Mouse (Mus musculus) neural tube, embryonic 14.5 days (tissue): Measurements from ENCODE around the gene Pgs1. TPM values are rescaled to one million over a fixed set of nuclear protein-coding genes. Genes with fewer than 3 reads are reported as not detected.

Experiments
- ATAC-seq: fragments of 200-750 bp; cut with Nextera tagmentation; 2 replicates; pipeline ENCODE4 v1.8.0; 2017; ENCODE audit warnings: low read depth, mild to moderate bottlenecking, moderate TSS enrichment, moderate library complexity
- H3K27ac ChIP-seq: fragments of 300-500 bp; sonication (generic); 2 replicates; pipeline ENCODE4 v1.5.1; 2014; ENCODE audit warnings: low read depth, mild to moderate bottlenecking, control low read depth, low read length, moderate library complexity, mixed read lengths
- H3K27me3 ChIP-seq: fragments of 300-500 bp; sonication (generic); 2 replicates; pipeline ENCODE4 v1.6.1; 2014; ENCODE audit warnings: low read length; ENCODE audit not compliant: control insufficient read depth, insufficient read depth
- H3K36me3 ChIP-seq: fragments of 300-500 bp; sonication (generic); 2 replicates; pipeline ENCODE4 v1.6.1; 2014; ENCODE audit warnings: low read length, mixed read lengths; ENCODE audit not compliant: control insufficient read depth, insufficient read depth
- H3K4me1 ChIP-seq: fragments of 300-500 bp; sonication (generic); 2 replicates; pipeline ENCODE4 v1.6.1; 2014; ENCODE audit warnings: low read length; ENCODE audit not compliant: control insufficient read depth, insufficient read depth
- H3K4me2 ChIP-seq: fragments of 300-500 bp; sonication (generic); 2 replicates; pipeline ENCODE4 v1.6.1; 2014; ENCODE audit warnings: mild to moderate bottlenecking, low read depth, low read length, control low read depth
- H3K4me3 ChIP-seq: fragments of 300-500 bp; sonication (generic); 2 replicates; pipeline ENCODE4 v1.5.1; 2014; ENCODE audit warnings: low read depth, low read length, control low read depth, mixed read lengths
- H3K9ac ChIP-seq: fragments of 300-500 bp; sonication (generic); replicated peaks from 2 replicates; pipeline ENCODE4 v1.6.1; 2014; ENCODE audit warnings: low read depth, mild to moderate bottlenecking, control low read depth, low read length, mixed read lengths
- H3K9me3 ChIP-seq: fragments of 300-500 bp; sonication (generic); 2 replicates; pipeline ENCODE4 v1.6.1; 2016; ENCODE audit warnings: low read length; ENCODE audit not compliant: control insufficient read depth
- WGBS: fragments of 180-500 bp; shearing (Covaris S2); extraction: QIAGEN DNeasy Blood & Tissue Kit; methylation state at CpG from one replicate; pipeline ENCODE4 v1.1.7; 2014; 5-methylcytosine and 5-hydroxymethylcytosine counted together
- polyA plus RNA-seq: library from polyadenylated mRNA; unstranded; fragments of >200 nt; fragmentation: Nextera tagmentation; extraction: Ambion mirVana; gene quantifications from 2 replicates; pipeline ENCODE4 v1.2.1, GENCODE M21; 2014

Gene Pgs1
- polyA plus RNA-seq, 1 experiment from 2014 or later, result 49.9 TPM

DNA sequence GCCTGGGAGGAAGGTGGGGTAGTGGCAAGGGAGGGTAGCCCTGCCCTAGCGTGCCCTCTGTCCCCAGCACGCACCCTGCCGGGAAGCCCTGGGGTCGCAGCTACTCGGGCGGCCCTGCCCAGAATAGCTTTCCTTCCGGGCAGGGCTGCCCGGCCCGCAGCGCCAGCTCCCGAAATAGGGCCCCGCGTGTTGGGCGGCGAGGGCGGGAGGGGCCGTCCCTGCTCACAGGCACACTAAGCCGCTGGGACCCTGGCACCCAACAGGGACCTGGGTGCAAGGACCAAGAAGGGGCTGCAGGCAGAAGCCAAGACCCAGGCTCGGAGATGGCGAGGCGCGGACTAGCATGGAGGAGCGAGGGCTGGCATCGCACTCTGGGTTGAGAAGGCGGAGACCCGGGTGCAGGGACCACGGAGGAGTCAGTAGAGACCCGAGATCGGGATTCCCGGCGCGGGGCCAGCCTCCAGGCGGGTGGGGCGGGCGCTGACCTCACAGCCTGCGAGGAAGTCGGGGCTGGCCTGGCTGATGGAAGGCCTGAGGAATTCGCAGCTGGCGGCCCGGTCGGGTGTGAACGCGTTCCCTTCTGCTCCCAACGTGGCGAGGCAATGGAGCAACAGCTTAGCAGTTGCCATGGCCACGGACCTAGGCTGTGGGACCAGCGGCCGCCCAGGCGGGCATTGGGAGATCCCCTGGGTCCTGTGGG lies 36.5 kb upstream of the Pgs1 start:
- Histone ChIP-seq H3K9ac (peak overlapping the region; percentile 28; the same call in 1 of the 2 replicates), H3K36me3 (no peaks in the 10 kb centered on the region), H3K4me1 (peaks cover 7% of the 10 kb centered on the region; the same call in 1 of the 2 replicates), H3K27ac (0 out of 2 replicates have a peak overlapping the region, but pooled peaks have one; percentile 28), H3K9me3 (no peaks in the 10 kb centered on the region), H3K27me3 (peaks cover 3% of the 10 kb centered on the region; the same call in 1 of the 2 replicates), H3K4me2 (peak overlapping the region; percentile 52), H3K4me3 (peak overlapping the region; percentile 25)
- peak; percentile 70; the same call in 1 of the 2 replicates for ATAC-seq
- WGBS, result 2% methylated on average over 43 of the region's 49 CpGs

DNA sequence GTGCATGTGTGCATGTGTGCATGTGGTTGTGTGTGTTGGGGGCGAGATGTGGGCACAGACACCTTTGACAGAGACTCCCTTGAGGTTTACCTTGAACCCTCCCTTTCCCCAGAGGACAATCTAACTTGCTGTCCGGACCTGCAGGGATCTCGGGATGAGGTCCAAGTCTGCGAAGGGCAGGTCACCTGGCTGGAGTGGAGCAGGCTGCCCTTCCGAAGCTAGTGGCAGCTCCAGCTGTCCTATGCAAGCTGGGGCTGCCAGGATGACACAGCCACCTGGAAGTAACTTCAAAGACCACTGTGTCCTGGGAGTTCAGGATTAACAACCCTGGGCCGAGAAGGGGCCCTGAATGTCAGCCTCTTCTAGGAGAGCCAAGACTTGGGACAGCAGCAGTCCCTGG lies 34.7 kb upstream of the Pgs1 start:
- no peaks in the 10 kb centered on the region for H3K36me3 ChIP-seq
- H3K4me2 ChIP-seq, result no peak overlapping the region
- no peak overlapping the region for H3K9ac ChIP-seq
- peaks cover 7% of the 10 kb centered on the region for H3K4me1 ChIP-seq
- H3K4me3 ChIP-seq, result no peak overlapping the region
- H3K27me3 ChIP-seq, result peaks cover 3% of the 10 kb centered on the region; the same call in 1 of the 2 replicates
- 83% methylated on average over 6 of the region's 6 CpGs for WGBS
- H3K9me3 ChIP-seq, result no peaks in the 10 kb centered on the region
- H3K27ac ChIP-seq, result no peak overlapping the region
- ATAC-seq, result no peak

DNA sequence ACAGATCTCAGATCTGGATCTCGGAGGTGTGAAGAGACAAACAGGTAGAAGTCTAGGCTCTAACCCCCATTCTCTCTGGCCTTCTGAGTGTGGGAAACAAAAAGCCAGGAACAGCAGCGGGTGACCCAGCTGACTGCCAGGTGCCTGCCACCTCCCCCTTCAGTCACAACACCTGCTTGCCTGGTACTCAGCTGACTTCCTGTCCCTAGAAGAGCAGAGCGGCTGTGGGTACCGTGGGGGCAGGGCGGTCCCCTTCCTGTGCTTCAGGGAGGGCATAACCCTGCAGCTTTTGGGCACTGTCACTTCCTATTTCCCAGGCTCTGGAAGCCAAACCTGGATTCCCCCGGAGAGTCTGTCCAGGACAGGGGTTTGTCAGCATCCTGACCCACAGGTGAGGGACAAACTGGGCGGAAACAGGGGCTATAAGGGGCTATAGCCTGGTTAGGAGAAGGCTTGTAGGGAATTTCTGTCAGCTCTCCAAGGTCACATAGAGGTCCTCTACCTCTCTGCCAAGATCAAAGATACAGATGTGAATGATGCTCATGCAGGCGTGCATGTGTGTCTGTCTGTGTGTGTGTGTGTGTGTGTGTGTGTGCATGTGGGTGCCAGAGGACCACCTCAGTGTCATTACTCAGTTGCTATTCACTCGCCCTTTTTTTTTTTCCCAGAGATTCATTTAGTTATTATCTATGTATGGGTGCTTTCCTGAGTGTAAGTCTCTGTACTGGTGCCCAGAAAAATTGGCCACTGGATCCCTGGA lies 33.7 kb upstream of the Pgs1 start:
- no peak overlapping the region for H3K27ac ChIP-seq
- ATAC-seq, result no peak

DNA sequence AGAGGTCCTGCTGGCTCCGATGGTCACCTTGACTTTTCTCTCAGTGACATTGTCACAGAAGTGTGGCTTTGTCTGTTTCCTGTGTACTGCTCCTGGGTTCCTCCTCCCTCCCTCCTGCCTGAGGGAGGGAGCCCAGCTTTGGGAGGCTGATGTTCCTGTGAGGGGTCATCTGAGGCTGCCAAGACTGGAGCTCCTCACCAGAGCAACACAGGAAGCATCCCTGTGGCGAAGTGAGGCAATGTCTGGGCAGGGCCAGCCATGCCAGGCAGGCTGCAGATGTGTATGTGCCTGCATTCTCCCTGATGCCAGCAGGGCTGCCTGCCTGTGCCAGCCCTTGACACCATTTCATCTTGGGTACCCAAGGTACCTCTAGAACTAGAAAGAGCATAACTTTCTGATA lies 32.0 kb upstream of the Pgs1 start:
- H3K4me3 ChIP-seq, result no peak overlapping the region
- WGBS, result 54% methylated on average over 2 of the region's 2 CpGs
- peaks cover 3% of the 10 kb centered on the region; the same call in 1 of the 2 replicates for H3K27me3 ChIP-seq
- H3K4me1 ChIP-seq, result peaks cover 7% of the 10 kb centered on the region
- H3K36me3 ChIP-seq, result no peaks in the 10 kb centered on the region
- H3K4me2 ChIP-seq, result no peak overlapping the region
- no peaks in the 10 kb centered on the region for H3K9me3 ChIP-seq
- peak overlapping the region; percentile 34; the same call in 1 of the 2 replicates for H3K27ac ChIP-seq
- peak; percentile 52 for ATAC-seq
- H3K9ac ChIP-seq, result no peak overlapping the region

More for the DNA sequence above, 33.7 kb upstream of the Pgs1 start:
- Histone ChIP-seq H3K4me2 (no peak overlapping the region), H3K9ac (no peak overlapping the region), H3K9me3 (no peaks in the 10 kb centered on the region), H3K4me3 (no peak overlapping the region), H3K36me3 (no peaks in the 10 kb centered on the region), H3K27me3 (peaks cover 3% of the 10 kb centered on the region; the same call in 1 of the 2 replicates), H3K4me1 (peaks cover 7% of the 10 kb centered on the region)
- WGBS, result 69% methylated on average over 9 of the region's 9 CpGs

GRCm38 (mm10) chr11:117954819-117955218 lies 31.3 kb upstream of the Pgs1 start:
- Histone ChIP-seq H3K27ac (peak overlapping the region; percentile 34; the same call in 1 of the 2 replicates), H3K4me2 (no peak overlapping the region), H3K9ac (no peak overlapping the region), H3K4me3 (no peak overlapping the region), H3K4me1 (peaks cover 1% of the 10 kb centered on the region), H3K9me3 (no peaks in the 10 kb centered on the region), H3K27me3 (no peaks in the 10 kb centered on the region), H3K36me3 (no peaks in the 10 kb centered on the region)
- whole genome bisulfite sequencing, result 79% methylated on average over 9 of the region's 9 CpGs
- no peak for ATAC-seq

DNA sequence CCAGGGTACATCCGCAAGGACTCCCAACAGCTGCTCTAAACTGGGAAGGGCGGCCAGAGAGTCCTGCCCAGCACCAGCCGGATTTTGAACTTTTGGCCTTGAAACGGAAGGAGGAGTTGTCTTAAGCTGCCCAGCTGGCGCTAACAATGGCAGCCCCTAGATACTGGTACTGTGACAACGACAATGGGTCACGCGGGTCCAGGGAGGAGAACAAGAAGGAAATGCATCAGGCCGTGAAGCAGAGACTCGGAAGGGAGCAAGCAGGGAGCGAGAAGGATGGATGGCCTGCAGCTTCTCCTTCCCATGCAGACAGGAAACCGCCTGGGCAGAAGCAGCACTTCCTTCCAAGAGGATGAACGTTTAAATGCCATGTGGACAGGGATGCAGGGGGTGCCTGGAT lies 30.5 kb upstream of the Pgs1 start:
- no peaks in the 10 kb centered on the region for H3K9me3 ChIP-seq
- H3K27me3 ChIP-seq, result no peaks in the 10 kb centered on the region
- H3K9ac ChIP-seq, result no peak overlapping the region
- no peaks in the 10 kb centered on the region for H3K36me3 ChIP-seq
- no peak for ATAC-seq
- WGBS, result 57% methylated on average over 13 of the region's 13 CpGs
- H3K4me3 ChIP-seq, result no peak overlapping the region
- H3K4me1 ChIP-seq, result no peaks in the 10 kb centered on the region; the same call in 1 of the 2 replicates
- H3K4me2 ChIP-seq, result no peak overlapping the region
- H3K27ac ChIP-seq, result no peak overlapping the region

DNA sequence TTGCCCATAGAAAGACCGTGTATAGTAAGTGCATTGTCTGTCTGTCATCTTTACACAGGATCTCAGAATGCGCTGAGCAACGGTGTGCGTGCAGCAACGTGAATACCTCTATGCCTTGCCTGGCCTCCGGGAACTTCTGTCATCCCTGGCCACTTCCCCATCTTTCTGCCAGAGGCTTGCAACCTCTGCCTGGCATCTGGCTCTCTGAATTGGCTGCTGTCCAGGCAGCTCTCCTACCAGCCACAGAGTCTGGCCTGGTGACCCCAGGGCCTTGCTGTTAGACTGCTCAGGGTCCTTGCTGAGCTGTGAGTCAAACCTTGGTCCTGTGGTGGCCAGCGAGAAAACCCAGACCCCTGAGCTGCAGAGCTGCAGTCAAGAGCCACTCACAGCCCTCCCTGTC lies 27.9 kb upstream of the Pgs1 start:
- no peak overlapping the region for H3K27ac ChIP-seq
- H3K4me1 ChIP-seq, result peaks cover 7% of the 10 kb centered on the region
- H3K4me3 ChIP-seq, result no peak overlapping the region
- H3K9me3 ChIP-seq, result no peaks in the 10 kb centered on the region
- no peak overlapping the region for H3K4me2 ChIP-seq
- no peak overlapping the region for H3K9ac ChIP-seq
- H3K36me3 ChIP-seq, result no peaks in the 10 kb centered on the region
- ATAC-seq, result no peak
- 69% methylated on average over 7 of the region's 7 CpGs for WGBS
- no peaks in the 10 kb centered on the region for H3K27me3 ChIP-seq

DNA sequence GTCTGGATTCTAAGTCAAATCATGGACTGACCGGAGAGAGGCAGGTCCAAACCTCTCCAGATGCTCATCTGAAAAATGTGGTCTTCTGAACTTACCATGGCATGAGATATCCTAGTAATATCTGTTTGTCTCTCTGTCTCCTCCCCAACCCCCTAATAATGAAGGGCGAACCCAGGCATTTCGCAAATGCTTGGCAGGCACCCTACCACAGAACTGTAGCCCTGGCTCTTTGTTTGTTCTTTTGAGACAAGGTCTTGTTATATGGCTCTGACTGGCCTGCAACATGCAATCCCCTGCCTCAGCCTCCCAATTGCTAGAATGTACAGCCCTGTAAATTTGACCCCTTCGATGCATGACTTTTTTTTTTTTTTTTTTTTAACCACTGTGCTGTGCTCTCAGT lies 26.9 kb upstream of the Pgs1 start:
- Histone ChIP-seq H3K9me3 (no peaks in the 10 kb centered on the region), H3K9ac (no peak overlapping the region), H3K27ac (no peak overlapping the region), H3K4me1 (peaks cover 15% of the 10 kb centered on the region), H3K36me3 (no peaks in the 10 kb centered on the region), H3K4me2 (no peak overlapping the region), H3K4me3 (no peak overlapping the region), H3K27me3 (no peaks in the 10 kb centered on the region)
- WGBS, result 95% methylated on average over 4 of the region's 4 CpGs
- no peak for ATAC-seq
